Mouse (Mus musculus) embryo, embryonic 11.5 days (tissue): ENCODE measurements at regions not wholly inside any gene's neighbourhood (a gene's known extent, or its start where the extent isn't known, plus 50 kb on each side); places are given as distances from the start of the nearest gene placed in this dataset.

Experiments
- DNase-seq: peaks from one replicate; pipeline ENCODE4 v3.0.0-alpha.2; 2012; ENCODE audit warnings: low read depth, low spot score

DNA sequence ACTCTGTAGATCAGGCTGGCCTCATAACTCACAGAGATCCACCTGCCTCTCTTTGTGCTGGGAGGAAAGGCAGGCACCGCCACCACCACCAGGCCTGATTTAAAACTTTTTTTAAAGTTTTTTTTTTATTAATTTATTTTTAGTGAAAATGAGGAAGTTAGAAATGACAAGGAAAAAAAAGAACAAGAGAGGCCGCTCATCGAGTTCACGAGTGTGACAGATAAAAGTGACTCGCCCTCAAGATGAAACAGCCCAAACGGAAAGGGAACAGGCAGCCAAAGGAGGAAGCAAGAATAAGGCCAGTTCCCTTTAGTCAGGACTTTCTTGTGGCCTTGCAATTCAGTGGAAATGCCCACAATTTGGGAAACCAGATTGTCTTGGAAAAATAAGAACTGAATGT lies 163.4 kb upstream of the Jmjd1c start:
- no peak for DNase-seq

- no peak for DNase-seq
Observed at GRCm38 (mm10) chr10:66933689-66934088, 162.2 kb upstream of the Jmjd1c start.

DNA sequence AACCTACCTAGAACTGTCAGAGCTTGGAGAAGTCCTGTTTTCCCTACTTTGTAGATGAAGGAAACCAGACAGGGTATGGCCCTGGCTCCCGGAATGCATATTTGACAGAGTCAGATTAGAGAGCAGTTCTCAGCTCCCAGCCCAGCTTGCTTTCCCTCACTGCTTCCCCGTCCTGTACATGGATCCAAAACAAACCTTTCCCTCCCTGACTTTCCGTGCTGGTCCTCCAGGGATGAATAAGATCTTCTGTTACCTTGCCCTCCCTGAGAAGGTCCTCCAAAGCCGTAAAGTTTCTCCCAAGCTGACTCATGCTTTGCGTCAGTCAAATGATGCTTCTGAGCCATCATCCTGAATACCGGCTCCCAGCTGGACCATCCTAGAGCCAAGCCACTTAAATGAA lies 160.2 kb upstream of the Jmjd1c start:
- DNase-seq, result no peak

GRCm38 (mm10) chr10:66937116-66937515 lies 158.8 kb upstream of the Jmjd1c start:
- no peak for DNase-seq

GRCm38 (mm10) chr10:66940368-66940767 lies 155.6 kb upstream of the Jmjd1c start:
- DNase-seq, result no peak

- DNase-seq, result no peak
Observed at GRCm38 (mm10) chr10:66940922-66941321, 155.0 kb upstream of the Jmjd1c start.

GRCm38 (mm10) chr10:66941974-66942373 lies 154.0 kb upstream of the Jmjd1c start:
- no peak for DNase-seq

DNA sequence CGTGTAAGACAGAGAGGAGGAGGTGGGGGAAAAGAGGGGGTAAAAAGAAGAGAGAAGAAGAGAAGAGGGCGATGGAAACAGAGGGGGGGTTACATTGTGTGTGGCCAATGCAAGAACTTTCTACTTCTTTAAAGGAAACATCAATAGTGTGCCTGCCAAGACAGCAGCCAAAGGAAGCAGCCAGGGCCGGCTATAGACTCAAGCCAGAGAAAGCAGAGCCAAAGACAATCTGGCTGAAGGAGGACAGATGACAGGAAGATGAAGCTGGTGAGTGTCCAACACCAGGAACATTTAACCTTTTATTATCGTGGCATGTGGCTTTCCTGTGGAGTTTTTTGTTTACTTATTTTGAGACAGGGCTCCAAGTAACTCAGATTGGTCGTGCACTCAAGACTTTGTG lies 152.1 kb upstream of the Jmjd1c start:
- DNase-seq, result no peak

DNA sequence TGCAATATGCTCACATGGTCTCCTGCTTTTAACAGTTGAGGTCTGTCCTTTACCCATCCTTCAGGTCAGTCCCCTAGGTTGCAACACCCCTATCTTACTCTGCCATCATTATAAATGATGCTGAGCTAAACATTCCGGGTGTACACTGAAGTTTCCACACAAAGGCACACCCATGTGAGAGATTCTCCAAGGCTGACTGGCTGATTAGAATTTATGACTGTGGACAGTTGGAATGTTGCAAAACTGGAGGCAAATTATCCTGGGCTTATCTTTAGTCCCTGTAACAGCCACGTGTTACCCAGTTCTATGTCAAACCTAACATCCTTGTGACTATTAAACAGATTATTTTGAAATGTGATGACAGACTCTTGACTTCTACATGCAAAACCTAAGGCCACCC lies 149.8 kb upstream of the Jmjd1c start:
- no peak for DNase-seq

GRCm38 (mm10) chr10:66948329-66948728 lies 147.6 kb upstream of the Jmjd1c start:
- DNase-seq, result no peak

GRCm38 (mm10) chr10:66950441-66950840 lies 145.5 kb upstream of the Jmjd1c start:
- DNase-seq, result no peak

DNA sequence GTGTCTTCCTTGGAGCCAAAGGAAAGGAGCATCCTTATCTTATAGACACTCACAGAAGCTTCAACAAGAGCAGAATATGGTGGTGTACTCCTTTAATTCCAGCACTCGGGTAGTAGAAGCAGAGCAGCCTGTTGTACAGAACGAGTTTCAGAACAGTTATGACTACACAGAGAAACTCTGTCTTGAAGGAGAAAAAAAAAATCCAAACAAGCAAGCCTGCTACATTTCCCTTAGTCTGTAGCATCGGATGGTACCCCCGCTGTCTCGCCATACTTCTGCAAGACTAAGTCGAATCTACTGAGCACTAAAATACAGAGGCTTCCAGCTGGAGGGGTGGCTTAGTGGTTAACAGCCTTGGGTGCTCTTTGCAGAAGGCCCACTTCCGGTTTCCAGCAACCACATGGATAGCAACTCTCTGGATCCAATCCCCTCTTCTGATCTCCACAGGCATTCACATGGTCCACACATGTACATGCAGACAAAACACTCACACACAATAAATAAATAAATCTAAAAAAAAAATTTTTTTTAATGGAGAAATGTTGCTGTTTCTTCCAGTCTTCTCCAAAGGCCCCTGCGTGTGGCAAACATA lies 144.6 kb upstream of the Jmjd1c start:
- DNase-seq, result no peak

GRCm38 (mm10) chr10:66951935-66952334 lies 144.0 kb upstream of the Jmjd1c start:
- DNase-seq, result no peak

DNA sequence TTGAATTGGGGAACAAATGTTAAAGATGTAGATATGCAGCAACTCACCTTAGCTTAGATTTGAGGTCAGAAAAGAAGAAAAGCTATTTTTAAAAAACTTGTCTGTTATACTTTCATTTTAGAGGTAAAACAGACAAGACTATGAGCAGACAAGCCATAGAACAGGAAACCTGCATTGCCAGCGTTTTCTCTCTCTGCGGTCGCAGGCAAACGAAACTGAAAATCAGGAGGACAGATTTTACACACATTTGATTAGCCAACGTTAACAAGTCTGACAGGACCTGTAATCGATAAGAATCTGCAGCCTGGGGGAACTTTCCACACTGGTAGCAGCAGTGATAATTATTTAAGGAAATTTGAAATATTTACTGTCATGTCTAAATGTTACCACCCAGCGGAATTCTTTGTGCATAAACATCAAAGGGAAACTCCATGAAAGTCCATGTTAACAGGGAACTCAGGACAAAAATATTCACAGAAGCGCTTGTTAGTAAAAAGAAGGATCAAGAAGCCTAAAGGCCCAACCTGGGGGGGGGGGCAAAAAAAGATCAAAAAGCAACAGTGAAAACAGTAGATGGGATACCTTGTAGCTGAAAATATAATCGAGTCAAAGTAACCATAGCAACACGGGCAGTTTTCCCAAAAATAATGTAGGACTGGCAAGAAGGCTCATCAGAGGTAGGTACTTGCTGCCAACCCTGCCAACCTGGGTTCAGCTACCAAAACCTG lies 142.5 kb upstream of the Jmjd1c start:
- no peak for DNase-seq

GRCm38 (mm10) chr10:66953976-66954505 lies 141.9 kb upstream of the Jmjd1c start:
- no peak for DNase-seq

GRCm38 (mm10) chr10:66955430-66955829 lies 140.5 kb upstream of the Jmjd1c start:
- no peak for DNase-seq

GRCm38 (mm10) chr10:66956619-66957018 lies 139.3 kb upstream of the Jmjd1c start:
- no peak for DNase-seq

DNA sequence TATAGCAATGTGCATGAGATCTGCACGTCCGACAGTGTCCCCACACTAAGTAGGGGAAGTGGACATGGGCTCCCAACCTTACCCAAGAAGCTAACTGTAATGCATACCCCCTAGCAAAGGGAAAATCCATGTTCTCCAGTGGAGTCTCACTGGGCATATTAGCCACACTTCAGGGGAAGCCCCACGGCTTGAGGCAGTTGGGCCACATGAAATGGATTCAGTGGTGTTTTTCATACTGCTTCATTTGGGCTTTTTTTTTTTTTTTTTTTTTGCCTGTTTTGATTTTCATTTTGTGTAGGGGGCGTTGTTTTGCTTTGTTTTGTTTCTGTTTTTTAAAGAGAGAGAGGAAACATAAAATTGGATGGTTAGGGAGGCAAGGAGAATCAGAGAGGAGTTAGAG lies 138.6 kb upstream of the Jmjd1c start:
- DNase-seq, result no peak
